Mouse (Mus musculus) left cerebral cortex, postnatal 36 days (tissue): ENCODE data around the gene Mylpf. TPM values are rescaled to one million over a fixed set of nuclear protein-coding genes. Genes with fewer than 3 reads are reported as not detected.

Experiments used
- DNase-seq, 2 experiments: peaks; one replicate each; pipeline ENCODE4 v3.0.0; 2021 to 2022; ENCODE audit warnings: low spot score in 2 of 2, mixed read lengths in 1 of 2
- intact Hi-C: fragments of 180-260 bp; cut with DNase I; formaldehyde crosslinking; loops from one replicate; pipeline ENCODE4 v1.15.1; 2025
- total RNA-seq, 2 experiments: library from RNA; stranded (reverse); gene quantifications; 2 replicates each; pipeline ENCODE4 v1.2.3; 2021

The Mylpf gene
- total RNA-seq, 2 experiments from 2014 or later = 1.7 to 3.9 TPM

- intact Hi-C loops = no loop called here
- peak; percentile 96 for DNase-seq
Observed at GRCm38 (mm10) chr7:127195544-127196295, 13.0 kb upstream of the Mylpf start, which contains the start of gene Cd2bp2. Gene Cd2bp2, minus strand, starts transcription at chr7:127196050.

DNA sequence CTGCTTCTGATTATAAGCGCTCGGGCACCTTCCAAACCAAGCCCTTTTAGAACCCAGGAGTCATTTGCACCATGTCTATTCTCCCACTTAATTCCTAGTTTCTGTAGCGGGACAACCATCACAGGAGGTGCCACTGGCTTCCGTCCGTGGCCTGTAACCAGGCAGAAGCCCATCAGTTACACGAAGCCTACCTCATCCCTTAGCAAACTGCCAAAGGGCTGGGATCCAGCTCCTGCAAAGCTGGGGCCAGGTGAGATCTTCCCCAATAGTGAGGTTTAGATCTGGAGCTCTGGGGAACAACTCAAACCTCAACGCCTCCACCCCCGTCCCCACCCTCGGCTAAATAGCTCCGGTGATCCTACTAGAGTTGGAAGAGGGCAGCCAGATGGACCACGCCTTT is 12.2 kb upstream of the Mylpf start:
- DNase-seq = no peak

GRCm38 (mm10) chr7:127206606-127207005 is 2.1 kb upstream of the Mylpf start:
- intact Hi-C loops = no loop called here

More for the DNA sequence above, 12.2 kb upstream of the Mylpf start:
- intact Hi-C loops = no loop called here

DNA sequence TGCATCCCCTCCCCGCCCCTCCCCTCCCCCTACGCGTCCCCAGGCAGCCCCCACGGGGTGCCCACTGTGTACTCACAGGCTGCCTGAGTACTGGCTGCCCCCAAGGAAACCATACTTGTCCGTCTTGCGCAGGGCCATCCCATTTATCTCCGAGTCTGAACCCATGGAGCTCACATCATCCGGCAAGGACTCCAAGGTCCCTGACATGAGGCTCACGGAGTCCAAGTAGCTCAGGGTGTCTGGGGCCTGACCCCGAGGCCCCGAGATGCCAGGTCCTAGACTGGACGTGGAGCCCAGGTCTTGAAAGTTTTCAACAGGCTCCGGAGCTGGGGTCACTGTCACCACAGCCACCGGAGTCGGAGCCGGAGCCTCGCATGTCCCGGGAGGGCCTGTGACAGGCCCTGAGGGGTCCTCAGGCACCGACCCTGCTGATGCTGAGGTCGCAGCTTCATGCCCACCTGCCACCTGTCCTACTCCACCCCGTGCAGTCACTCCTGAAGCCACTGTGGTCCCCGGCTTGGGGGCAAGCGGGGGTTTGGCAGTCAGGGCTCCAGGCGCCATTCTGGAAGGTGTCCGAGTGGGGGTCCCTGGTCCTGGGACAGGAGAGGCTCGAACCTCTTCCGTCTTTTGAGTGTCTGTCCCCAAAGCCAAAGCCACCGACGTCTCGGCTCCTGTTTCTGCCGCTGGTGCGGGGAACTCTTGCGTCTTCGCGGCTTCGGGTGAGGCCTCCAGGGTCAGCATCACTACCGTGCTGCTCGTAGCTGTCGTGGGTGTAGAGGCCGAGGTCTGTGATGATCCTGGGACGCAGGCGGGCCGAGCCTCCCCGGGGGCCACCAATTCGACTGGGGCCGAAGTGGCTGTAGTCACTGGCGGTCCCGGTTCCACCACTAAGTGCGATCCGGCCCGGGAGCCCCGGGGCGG is 1.1 kb upstream of the Mylpf start:
- intact Hi-C loops = no loop called here
- peak in 1 of 2 experiments; percentile 52 for DNase-seq

More at GRCm38 (mm10) chr7:127206606-127207005, 2.1 kb upstream of the Mylpf start:
- no peak for DNase-seq

- no peak for DNase-seq
- intact Hi-C loops = no loop called here
Observed at GRCm38 (mm10) chr7:127208295-127208552, 466 bp upstream of the Mylpf start, which contains the start of gene Tbc1d10b. Gene Tbc1d10b, minus strand, starts transcription at chr7:127208468.

DNA sequence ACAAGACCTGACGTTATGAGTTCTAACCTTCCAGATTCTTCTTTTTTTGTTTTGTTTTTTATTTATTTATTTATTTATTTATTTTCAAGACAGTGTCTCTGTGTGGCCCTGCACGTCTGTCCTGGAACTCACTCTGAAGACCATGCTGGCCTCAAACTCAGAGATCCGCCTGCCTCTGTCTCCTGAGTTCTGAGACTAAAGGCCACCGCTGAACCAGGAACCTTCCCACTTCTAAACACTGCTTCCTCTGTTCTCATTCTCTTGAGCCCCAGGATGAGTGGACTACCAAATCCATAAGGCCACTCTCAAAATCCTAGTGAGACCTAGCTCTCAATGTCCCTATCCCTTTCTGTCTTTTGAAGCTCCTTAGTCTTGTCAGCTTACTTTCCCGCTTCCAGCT is 1.2 kb downstream of the Mylpf start:
- intact Hi-C loops = no loop called here
- DNase-seq = no peak

DNA sequence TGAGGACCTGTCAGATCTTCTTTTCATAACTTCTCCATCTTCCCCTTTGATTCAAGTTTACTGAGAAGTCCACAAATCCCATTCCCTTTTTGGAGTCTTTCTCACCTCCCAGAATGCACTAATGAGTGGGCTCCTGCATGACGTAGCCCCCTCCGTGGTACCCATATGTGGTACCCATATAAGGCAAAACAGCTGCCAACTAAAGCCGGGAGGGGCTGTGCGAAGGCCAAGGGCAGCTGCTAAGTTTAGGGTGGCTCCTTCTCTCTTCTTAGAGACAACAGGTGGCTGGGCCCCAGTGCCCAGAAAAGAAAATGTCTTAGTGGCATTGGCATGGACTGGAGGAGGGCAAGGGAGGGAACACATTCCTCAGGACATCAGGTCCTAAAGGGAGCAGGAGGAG is 1.6 kb downstream of the Mylpf start:
- DNase-seq = no peak
- intact Hi-C loops = no loop called here

DNA sequence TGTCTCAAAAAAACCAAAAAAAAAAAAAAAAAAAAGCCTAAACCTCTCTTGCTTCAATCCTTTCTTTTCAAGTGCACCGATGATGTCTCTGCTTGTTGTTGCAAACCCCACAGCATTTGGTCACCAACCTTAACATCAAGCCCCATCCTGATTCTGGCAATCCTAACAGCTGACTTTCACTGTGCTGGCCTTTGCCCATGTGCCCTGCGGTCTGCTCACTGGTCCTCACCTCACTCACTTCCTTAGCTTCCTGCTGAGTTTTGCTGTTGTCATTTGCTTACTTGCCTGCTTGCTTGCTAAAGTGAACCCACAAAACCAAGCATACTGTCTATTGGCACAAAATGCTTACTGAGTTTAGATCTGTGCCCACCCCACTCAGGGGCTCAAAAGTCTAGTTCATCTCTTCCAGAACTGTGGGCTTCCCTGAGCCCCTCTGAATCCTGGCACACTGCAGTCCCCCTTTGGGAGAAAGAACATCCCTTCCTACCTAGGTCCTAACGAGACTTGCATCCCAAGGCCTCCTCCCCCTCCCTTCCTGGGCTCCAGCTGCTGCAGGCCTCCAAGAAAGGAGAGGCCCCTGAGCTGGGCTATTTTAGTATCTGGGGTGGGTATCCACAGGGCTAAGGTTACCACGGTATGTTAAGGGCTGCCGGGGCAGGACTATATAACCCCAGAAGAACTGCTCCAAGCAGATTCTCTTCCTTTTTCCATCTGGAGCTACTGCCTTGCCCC is 2.5 kb downstream of the Mylpf start:
- intact Hi-C loops = no loop called here

DNA sequence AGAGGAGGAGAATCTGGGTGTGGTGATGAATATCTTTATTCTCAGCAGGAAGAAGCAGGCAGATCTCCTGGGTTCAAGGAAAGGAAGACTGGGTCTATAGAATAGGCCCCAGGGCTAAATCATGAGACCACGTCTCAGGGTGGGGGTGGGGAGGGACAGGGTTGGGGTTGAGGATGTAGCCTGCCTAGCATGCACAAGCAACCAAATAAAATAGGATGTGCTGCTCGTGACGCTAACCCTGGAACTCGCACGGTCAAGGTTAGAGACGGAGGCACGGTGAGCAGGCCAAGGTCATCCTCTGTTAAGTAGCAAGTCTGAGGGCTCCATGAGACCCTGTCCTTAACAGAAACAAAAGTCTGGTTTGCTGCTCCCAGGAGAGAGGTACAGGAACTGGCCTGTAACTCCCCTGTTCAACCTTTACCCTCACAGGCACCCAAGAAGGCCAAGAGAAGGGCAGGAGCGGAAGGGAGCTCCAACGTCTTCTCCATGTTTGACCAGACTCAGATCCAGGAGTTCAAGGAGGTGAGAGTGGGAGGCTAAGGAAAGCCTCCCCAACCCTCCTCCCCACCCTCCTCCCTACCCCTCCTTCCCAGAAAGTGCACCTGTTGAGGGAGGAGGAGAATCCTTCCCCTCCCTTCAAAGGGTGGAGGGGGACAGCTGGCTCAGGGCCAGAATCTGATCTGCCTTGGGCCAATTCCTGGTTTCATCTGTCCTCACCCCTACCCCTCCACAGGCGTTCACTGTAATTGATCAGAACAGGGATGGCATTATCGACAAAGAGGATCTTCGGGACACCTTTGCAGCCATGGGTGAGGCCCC is 4.0 kb downstream of the Mylpf start:
- intact Hi-C loops = no loop called here
- no peak for DNase-seq

More for the DNA sequence above, 2.5 kb downstream of the Mylpf start:
- no peak for DNase-seq

DNA sequence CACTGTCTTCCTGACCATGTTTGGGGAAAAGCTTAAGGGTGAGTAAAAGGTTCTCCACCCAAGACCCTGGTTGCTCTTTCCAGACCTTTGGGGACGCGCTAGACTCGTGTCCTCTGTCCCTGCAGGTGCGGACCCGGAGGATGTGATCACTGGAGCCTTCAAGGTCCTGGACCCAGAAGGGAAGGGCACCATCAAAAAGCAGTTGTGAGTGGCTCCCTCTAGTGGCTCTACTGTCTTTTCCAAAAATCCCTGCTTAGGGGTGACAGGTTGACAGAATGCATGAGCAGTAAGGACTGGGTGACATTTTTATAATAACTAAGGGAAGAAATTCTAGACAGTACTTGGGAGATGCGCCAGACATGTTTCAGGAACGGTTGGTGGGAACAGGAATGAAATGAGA is 4.8 kb downstream of the Mylpf start:
- intact Hi-C loops = no loop called here
- DNase-seq = no peak

- intact Hi-C loops = no loop called here
- DNase-seq = no peak
Observed at GRCm38 (mm10) chr7:127213930-127214329, 5.2 kb downstream of the Mylpf start.

DNA sequence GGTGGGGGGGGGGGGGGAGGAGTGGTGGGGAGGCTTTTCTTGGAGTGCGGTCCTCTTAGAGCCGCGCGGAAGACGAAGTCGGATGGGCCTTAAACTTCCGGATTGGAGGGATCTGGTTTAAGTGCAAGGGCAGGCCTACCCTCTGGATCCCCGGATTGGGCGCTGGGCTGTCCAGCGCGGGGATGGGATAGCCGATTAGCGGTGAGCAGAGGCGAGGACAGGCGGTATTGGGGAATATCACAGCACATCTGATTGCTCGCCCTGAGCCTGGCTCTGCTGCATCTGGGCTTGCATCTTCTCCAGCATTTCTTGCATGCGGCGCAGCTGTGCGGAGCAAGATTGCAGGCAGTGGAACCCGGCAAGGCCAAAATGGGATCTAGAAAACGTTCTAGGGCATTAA is 5.8 kb downstream of the Mylpf start:
- no peak for DNase-seq
- intact Hi-C loops = no loop called here

DNA sequence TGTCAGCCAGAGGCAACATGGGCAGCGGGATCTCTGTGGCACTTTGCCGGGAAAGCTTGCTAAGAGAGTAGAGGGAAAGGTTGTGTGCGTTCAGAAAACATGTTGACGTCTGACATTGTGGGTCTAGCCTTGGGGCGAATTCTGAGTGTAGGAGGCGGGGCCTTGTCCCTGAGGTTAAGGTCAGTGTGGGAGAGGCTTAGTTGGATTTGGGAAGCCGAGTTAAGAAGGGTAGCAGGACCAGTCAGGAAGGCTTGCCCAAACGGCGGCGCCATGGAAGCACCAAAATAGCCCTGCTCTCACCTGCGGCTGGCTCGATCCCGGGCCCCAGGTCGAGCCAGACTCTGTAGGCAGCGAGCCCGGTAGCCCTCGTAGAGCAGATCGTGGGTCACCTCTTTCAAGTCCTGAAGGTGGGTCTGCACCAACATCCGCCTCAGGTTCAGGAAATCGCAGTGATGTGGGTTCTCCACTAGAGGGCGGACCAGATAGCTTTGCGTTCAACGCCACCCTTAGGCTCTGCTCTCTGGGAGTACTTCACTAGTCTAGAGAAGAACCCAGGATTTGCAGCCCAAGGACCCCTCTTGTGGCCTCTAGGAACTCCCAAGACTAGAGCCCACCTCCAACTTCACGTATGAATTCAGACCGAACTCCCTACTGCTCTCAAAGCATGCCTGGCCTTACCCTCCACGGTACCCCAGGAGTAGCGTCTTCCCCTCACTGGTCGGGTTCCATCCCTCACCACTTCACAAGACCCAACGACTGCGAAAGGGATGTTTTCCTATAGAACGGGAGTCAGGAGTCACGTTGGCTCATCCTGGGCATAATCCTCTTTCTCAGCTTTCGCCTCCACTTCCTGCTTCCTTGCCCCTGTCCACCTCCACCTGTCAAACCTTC is 6.5 kb downstream of the Mylpf start:
- intact Hi-C loops = no loop called here
- peak in 1 of 2 experiments; percentile 42 for DNase-seq

DNA sequence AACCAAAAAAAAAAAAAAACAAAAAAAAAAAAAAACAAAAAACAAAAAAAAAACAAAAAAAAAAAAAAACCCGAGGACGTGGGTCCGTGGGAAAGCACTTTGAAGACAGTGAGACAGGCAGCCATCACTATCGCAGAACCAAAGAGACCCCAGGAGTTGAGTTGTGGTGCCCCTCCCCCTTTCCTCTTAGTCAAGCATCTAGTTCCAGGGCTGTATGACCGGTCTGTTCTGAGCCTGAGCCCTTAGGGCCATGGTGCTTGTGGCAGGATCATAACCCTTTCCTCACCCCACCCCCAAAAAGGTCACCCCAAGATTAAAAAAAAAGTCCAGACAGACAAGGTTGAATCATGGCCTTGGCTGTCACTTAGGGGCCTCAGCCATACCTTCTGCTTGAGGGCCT is 7.6 kb downstream of the Mylpf start:
- intact Hi-C loops = no loop called here
- DNase-seq = no peak

- no peak for DNase-seq
- intact Hi-C loops = no loop called here
Observed at GRCm38 (mm10) chr7:127217475-127217874, 8.8 kb downstream of the Mylpf start.

DNA sequence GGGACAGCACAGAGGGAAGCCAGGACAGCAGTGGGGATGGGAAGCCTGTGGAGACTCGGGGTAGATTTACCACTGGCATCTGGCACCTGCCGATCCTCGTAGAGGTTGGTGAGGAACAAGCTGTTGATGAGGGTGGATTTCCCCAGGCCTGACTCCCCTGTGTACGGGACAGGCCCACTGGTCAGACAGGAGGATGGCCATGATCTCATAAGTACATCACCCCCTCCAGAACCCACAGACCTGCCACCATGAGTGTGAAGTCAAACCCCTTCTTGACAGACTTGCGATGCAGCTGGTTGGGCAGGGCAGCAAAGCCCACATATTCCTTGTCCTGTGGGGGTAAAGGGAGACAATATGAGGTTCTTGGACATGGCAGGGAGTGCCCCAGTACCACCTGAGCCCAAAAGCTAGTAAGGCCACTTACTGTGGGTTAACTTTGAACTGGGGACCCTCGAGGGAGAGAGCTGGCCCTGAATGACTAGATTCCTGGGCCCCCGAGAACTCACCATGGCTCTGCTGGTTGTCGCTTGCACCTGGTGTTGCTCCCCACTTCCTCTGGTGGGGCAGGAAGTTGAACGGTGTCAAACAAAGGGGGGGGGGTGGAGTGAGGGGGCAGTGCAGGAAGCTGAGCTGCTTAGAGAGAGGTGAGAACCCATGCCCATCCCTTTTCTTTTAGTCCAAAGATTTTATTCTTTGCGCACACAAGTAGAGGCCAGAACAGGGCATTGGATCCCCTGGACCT is 9.4 kb downstream of the Mylpf start:
- intact Hi-C loops = no loop called here
- DNase-seq = no peak

- intact Hi-C loops = no loop called here
- DNase-seq = no peak
Observed at GRCm38 (mm10) chr7:127218670-127219069, 10.0 kb downstream of the Mylpf start.

GRCm38 (mm10) chr7:127220440-127220839 is 11.8 kb downstream of the Mylpf start:
- intact Hi-C loops = no loop called here
- no peak for DNase-seq
